Mouse (Mus musculus) intestine, embryonic 14.5 days (tissue): Measurements from ENCODE around the gene Rere. TPM values are rescaled to one million over a fixed set of nuclear protein-coding genes. Genes with fewer than 3 reads are reported as not detected.
A peak's percentile ranks its signal among the peaks of the same experiment; 100 is the strongest.
"Not testable (repeated sequence)": the region's sequence is repeated elsewhere in the genome, so short reads cannot be mapped to it uniquely, and the experiment has no call there.

ENCODE experiments used
- ATAC-seq: fragments of 200-750 bp; cut with Nextera tagmentation; replicated peaks from 2 replicates; pipeline ENCODE4 v1.8.0; 2017; ENCODE audit warnings: low read depth, moderate number of reproducible peaks, moderate TSS enrichment, moderate library complexity; ENCODE audit not compliant: low FRiP score, low TSS enrichment
- DNase-seq: peaks from one replicate; pipeline ENCODE4 v3.0.0-alpha.2; 2018; ENCODE audit warnings: low spot score
- H3K27ac ChIP-seq: fragments of 300-500 bp; sonication (generic); 2 replicates; pipeline ENCODE4 v1.5.1; 2014; ENCODE audit warnings: low read depth, mild to moderate bottlenecking, control low read depth
- H3K27me3 ChIP-seq: fragments of 300-500 bp; sonication (generic); replicated peaks from 2 replicates; pipeline ENCODE4 v1.6.1; 2014; ENCODE audit warnings: low read length, control low read depth; ENCODE audit not compliant: control insufficient read depth, insufficient read depth
- H3K36me3 ChIP-seq: fragments of 300-500 bp; sonication (generic); 2 replicates; pipeline ENCODE4 v1.6.1; 2014; ENCODE audit warnings: low read length, control low read depth; ENCODE audit not compliant: control insufficient read depth, insufficient read depth
- H3K4me1 ChIP-seq: fragments of 300-500 bp; sonication (generic); replicated peaks from 2 replicates; pipeline ENCODE4 v1.6.1; 2014; ENCODE audit warnings: low read length, control low read depth, mixed read lengths; ENCODE audit not compliant: control insufficient read depth, insufficient read depth
- H3K4me2 ChIP-seq: fragments of 300-500 bp; sonication (generic); 2 replicates; pipeline ENCODE4 v1.6.1; 2014; ENCODE audit warnings: low read length
- H3K4me3 ChIP-seq: fragments of 300-500 bp; sonication (generic); 2 replicates; pipeline ENCODE4 v1.5.1; 2014; ENCODE audit warnings: low read depth, low read length, control low read depth, mixed read lengths
- H3K9ac ChIP-seq: fragments of 300-500 bp; sonication (generic); 2 replicates; pipeline ENCODE4 v1.6.1; 2014; ENCODE audit warnings: mild to moderate bottlenecking, low read length
- H3K9me3 ChIP-seq: fragments of 300-500 bp; sonication (generic); 2 replicates; pipeline ENCODE4 v1.6.1; 2016; ENCODE audit warnings: low read length, control low read depth; ENCODE audit not compliant: control insufficient read depth
- WGBS: fragments of 180-500 bp; shearing (Covaris S2); extraction: QIAGEN DNeasy Blood & Tissue Kit; methylation state at CpG from one replicate; pipeline ENCODE4 v1.1.7; 2014; 5-methylcytosine and 5-hydroxymethylcytosine counted together
- polyA plus RNA-seq: library from polyadenylated mRNA; unstranded; fragments of >200 nt; fragmentation: Nextera tagmentation; extraction: Ambion mirVana; gene quantifications from 2 replicates; pipeline ENCODE4 v1.2.1, GENCODE M21; 2014

Gene Rere
- polyA plus RNA-seq, 1 experiment from 2014 or later: 38.0 TPM

DNA sequence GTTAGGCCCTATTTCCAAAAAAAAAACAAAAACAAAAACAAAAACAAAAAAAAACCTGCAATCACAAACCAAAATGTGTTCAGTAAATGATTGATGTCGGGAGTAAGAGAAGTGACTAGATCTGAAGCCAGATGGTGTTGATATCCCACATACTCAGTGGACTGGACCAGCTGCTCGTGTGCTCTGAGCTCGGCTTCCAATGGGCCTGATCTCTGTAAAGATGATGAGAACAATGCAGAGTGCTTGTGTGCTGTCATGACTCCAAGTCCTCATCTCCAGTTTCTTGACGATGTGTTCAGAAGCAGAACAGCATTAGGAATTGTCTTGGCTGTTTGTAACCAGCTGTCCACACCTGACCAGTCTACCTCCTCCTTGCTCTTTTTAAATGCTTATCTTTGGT lies 210.3 kb downstream of the Rere start:
- Histone ChIP-seq H3K27ac (no peak overlapping the region), H3K4me2 (no peak overlapping the region), H3K4me3 (no peak overlapping the region), H3K36me3 (no peaks in the 10 kb centered on the region), H3K9me3 (no peaks in the 10 kb centered on the region), H3K9ac (no peak overlapping the region), H3K4me1 (peaks cover 30% of the 10 kb centered on the region), H3K27me3 (no peaks in the 10 kb centered on the region)
- no peak for ATAC-seq
- WGBS: 81% methylated on average over 4 of the region's 4 CpGs
- DNase-seq: no peak

DNA sequence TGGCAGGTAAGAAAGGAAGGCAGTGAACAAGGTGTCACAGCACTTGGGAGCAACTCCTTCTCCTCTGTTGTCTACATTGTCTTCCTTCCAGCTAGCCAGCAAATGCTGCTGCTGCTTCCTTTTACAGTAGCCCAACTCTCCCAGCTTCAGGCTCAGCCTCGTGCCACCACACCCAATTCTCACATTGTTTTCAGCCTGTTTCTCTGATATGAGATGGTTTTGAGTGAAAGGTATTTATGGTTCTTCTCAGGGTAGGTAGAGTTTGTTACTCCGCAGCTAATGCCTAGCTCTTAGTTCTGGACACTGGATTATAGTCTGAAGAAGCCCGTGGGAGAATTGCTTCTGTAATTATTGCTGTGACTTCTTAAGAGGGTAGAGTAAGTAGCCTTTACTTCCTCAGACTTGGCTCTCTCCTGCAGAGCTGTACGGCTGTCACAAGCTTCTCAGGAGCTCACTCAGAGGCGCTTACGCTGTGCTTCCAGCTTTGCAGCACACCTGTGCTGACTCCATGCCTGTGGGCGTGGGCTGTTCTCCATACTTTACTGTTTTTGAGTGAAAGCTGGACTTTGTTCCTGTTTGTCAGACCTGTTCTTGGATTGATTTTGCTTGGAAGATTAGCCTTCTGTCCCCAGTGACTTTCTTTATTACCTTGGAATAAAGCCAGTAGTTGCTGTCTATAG lies 212.0 kb downstream of the Rere start:
- DNase-seq (peak; percentile 65), ATAC-seq (peak; percentile 72)
- peak overlapping the region; percentile 20 for H3K4me2 ChIP-seq

GRCm38 (mm10) chr4:150493938-150494330 lies 212.5 kb downstream of the Rere start:
- not testable (repeated sequence) for H3K9ac ChIP-seq, DNase-seq, H3K9me3 ChIP-seq, H3K36me3 ChIP-seq, H3K4me1 ChIP-seq, H3K27me3 ChIP-seq, H3K4me3 ChIP-seq, H3K4me2 ChIP-seq, H3K27ac ChIP-seq
- 65% methylated on average over 5 of the region's 5 CpGs for WGBS
- 0 out of 2 replicates have a peak, but pooled peaks have one; percentile 13 for ATAC-seq

More for the DNA sequence above, 212.0 kb downstream of the Rere start:
- no peaks in the 10 kb centered on the region for H3K36me3 ChIP-seq
- no peaks in the 10 kb centered on the region for H3K9me3 ChIP-seq
- H3K27ac ChIP-seq: peak overlapping the region; percentile 33; the same call in 1 of the 2 replicates
- WGBS: 71% methylated on average over 7 of the region's 7 CpGs
- H3K9ac ChIP-seq: no peak overlapping the region
- no peaks in the 10 kb centered on the region for H3K27me3 ChIP-seq
- peaks cover 15% of the 10 kb centered on the region for H3K4me1 ChIP-seq
- no peak overlapping the region for H3K4me3 ChIP-seq

- WGBS: 77% methylated on average over 2 of the region's 2 CpGs
- Histone ChIP-seq H3K9me3 (no peaks in the 10 kb centered on the region), H3K27ac (no peak overlapping the region), H3K27me3 (no peaks in the 10 kb centered on the region), H3K9ac (no peak overlapping the region), H3K36me3 (0 out of 2 replicates have a peak, but pooled peaks cover 4% of the 10 kb centered on the region), H3K4me2 (no peak overlapping the region), H3K4me1 (peaks cover 3% of the 10 kb centered on the region; the same call in 1 of the 2 replicates), H3K4me3 (no peak overlapping the region)
- DNase-seq (no peak), ATAC-seq (no peak)
Measured at GRCm38 (mm10) chr4:150495568-150495967, 214.1 kb downstream of the Rere start.

DNA sequence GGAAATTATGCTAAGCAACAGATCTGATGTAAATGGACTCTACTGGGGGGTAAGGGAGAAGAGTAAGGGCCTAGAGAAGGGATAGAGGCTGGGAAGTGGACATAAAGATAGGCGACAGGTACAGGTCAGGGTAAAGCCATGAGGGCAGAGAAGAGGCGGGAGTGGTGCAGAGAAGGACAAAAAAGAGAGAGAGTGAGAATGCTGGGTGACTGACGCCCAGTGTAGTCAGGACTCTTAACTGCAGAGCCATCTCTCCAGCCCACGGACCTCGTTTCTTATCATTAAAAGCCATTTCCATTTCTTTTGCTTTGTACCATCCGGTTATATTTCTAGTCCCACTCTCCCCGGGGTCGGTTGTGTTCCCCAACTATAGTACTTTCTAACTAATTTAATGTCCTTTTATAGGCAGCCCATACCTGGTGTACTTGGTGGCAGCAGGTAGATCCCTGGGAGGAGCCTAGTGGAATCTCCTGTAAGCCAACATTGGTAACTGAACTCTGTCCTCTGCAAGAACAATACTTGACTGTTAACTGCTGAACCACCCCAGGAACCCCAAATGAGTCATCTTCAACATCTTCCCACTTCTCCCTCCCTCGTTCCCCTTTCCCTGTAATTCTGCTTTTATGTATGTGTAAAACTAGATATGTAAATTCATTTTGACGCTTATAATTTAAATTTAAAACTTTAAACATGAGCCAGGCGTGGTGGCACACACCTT lies 223.0 kb downstream of the Rere start:
- Histone ChIP-seq H3K4me3 (no peak overlapping the region), H3K4me1 (no peaks in the 10 kb centered on the region), H3K27ac (no peak overlapping the region), H3K9ac (no peak overlapping the region), H3K36me3 (peaks cover 27% of the 10 kb centered on the region), H3K4me2 (no peak overlapping the region), H3K27me3 (no peaks in the 10 kb centered on the region), H3K9me3 (no peaks in the 10 kb centered on the region)
- ATAC-seq: no peak
- DNase-seq: no peak
- WGBS: 87% methylated on average over 11 of the region's 11 CpGs

GRCm38 (mm10) chr4:150509026-150509712 lies 227.7 kb downstream of the Rere start:
- 90% methylated on average over 3 of the region's 3 CpGs for WGBS

DNA sequence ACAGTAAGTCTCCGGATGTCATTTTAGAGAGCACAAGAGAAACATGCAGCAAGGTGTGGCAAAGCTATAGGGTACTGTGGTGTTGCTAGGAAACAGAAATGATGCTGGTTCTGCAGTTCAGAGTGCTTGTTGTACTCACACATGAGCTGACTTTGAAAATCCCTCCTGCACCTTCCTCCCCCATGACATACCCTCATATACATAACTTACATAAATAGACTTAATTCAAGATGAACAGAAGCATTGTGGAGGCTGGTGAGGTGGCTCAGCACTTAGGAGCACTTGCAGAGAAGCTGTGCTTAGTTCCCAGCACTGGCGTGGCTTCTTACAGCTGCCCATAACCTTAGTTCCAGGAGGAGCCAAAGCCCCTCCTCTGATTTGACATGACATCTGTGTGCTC lies 228.6 kb downstream of the Rere start:
- Histone ChIP-seq H3K27me3 (no peaks in the 10 kb centered on the region), H3K4me1 (no peaks in the 10 kb centered on the region), H3K9ac (no peak overlapping the region), H3K27ac (no peak overlapping the region), H3K36me3 (peaks cover 39% of the 10 kb centered on the region), H3K4me3 (no peak overlapping the region), H3K9me3 (no peaks in the 10 kb centered on the region), H3K4me2 (no peak overlapping the region)
- 84% methylated on average over 2 of the region's 2 CpGs for WGBS
- no peak for ATAC-seq
- DNase-seq: no peak

More at GRCm38 (mm10) chr4:150509026-150509712, 227.7 kb downstream of the Rere start:
- Histone ChIP-seq H3K9me3 (no peaks in the 10 kb centered on the region), H3K9ac (no peak overlapping the region), H3K4me2 (no peak overlapping the region), H3K36me3 (peaks cover 43% of the 10 kb centered on the region), H3K4me1 (no peaks in the 10 kb centered on the region), H3K27ac (no peak overlapping the region), H3K4me3 (no peak overlapping the region), H3K27me3 (no peaks in the 10 kb centered on the region)
- no peak for DNase-seq
- no peak for ATAC-seq

DNA sequence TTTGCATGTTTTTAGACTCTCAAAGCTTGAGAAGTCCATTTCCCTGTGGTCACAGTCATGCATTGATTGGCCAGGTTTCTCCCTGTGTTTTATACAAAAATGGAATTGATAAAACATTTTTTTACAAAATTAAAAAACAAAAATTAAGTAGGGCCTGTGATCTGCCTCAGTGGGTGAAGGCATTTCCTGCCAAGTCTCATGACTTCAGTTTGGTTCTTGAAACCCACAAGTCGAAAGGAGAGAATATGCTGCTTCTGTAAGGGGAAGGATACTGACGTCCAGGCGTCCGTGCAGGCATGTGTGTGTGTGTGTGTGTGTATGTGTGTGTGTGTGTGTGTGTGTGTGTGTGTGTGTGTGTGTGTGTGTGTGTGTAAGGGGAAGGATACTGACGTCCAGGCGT lies 231.9 kb downstream of the Rere start:
- not testable (repeated sequence) for H3K27me3 ChIP-seq, H3K4me2 ChIP-seq, H3K27ac ChIP-seq, ATAC-seq, H3K4me3 ChIP-seq, H3K9me3 ChIP-seq, DNase-seq, H3K9ac ChIP-seq
- Histone ChIP-seq H3K4me1 (peaks cover 14% of the 10 kb centered on the region), H3K36me3 (peaks cover 43% of the 10 kb centered on the region)
- 91% methylated on average over 5 of the region's 6 CpGs for WGBS
